Mouse (Mus musculus) 416B (cell line): ENCODE measurements at regions not wholly inside any gene's neighbourhood (a gene's known extent, or its start where the extent isn't known, plus 50 kb on each side); places are given as distances from the start of the nearest gene placed in this dataset.
"Not testable (repeated sequence)": the region's sequence is repeated elsewhere in the genome, so short reads cannot be mapped to it uniquely, and the experiment has no call there.

Experiments used
- DNase-seq: peaks from one replicate; pipeline ENCODE4 v3.0.0; 2011; ENCODE audit warnings: low read depth

DNA sequence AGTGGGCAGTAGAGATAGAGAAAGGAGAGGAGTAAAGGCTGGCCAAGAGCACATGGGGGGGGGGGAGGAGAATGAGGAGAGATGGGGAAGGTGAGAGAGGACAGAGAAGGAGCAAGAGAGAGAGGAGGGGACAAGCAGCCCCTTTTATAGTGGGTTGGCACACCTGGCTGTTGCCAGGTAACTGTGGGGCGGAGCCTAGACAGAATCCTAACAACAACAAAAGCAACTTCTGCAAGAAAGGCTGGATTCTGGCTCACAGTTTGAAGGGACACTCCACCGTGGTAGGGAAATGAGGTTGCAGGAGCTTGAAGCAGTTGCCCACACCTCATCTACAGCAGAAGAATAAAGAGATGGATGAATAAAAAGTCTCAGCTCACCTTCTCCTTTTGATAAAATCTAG, 115.1 kb upstream of the Rhobtb1 start:
- no peak for DNase-seq

DNA sequence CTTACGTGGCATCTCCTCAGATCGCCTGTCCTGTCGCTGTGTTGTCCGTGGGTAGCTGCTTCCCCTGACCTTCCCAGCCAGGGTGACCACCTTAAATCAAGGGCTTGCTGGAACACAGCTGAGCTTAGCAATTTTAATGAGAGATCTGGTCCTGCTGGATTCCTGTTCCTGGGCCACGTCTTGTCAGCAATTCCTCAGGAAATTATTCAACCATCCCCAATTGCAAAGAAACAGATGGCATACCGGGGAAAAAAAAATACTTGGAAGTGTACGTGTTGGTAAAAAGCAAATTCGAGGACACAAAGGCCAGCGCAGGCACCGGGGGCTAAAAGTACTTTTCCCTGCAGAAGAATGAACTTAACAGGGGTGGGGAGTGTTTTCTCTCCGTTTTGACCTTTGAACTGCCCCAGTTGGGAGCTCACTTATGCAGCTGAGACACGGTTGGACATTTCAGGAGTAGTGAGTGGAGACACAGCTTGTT, 107.0 kb upstream of the Rhobtb1 start:
- DNase-seq, result no peak

- DNase-seq, result no peak
Measured at GRCm38 (mm10) chr10:69045275-69045674, 106.0 kb upstream of the Rhobtb1 start.

- DNase-seq, result no peak
Measured at GRCm38 (mm10) chr10:69046008-69046555, 105.2 kb upstream of the Rhobtb1 start.

- DNase-seq, result no peak
Measured at GRCm38 (mm10) chr10:69078008-69078407, 73.2 kb upstream of the Rhobtb1 start.

DNA sequence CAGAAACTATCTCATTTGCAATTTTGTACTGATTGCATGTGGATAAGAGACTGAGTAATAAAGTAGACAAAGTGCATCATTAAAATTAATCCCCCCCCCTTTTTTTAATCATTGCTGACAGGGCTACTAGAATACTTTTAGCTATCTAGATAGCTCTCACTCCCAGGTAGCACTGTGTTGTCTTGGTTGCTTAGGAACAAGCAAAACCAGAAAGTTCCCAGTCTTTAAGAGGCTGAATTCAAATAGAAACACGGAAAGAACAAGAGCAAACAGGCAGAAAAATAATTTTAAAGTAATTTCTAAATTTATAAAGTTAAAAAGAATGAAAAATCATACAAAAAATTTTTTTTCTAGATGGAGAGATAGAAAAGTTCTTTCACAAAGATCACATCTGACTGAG, 65.0 kb upstream of the Rhobtb1 start:
- no peak for DNase-seq

DNA sequence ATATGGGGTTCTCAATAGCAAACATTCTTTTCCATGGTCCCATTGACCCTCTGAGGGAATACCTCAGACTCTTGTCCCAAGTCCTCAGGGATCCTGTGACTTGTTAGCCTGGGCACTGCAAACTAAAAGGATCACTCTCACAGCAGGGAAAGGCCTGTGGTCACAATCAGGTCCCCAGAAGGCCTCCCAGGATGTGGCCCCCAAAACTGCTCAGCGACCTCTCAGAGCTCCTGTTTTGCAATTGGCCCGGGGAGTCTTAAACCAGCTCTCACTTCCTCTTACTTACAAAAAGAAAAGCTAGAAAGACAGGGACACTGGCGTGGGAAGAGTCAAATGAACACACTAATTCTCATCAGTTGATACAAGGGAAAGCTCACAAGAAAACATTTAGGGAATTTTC, 59.4 kb upstream of the Rhobtb1 start:
- DNase-seq, result no peak

DNA sequence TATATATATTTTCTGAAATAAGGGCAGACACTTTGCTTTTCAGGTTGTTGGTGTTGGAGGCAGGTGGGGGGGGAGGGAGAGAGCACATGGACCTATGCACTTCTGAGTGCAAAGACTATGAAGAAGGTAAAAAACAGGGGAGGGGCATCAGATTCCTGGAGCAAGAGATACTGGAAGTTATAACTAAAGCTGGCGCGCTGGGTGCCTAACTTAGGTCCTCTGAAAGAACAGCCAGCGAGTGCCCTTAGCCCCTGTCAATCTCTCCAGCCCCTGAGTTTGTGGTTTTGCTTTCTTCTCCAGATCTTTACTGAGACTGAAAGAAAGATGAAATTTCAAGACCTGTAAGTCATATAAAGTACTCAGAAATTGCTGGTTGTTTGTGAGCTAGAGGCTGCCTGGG, 51.2 kb upstream of the Rhobtb1 start:
- DNase-seq, result no peak

DNA sequence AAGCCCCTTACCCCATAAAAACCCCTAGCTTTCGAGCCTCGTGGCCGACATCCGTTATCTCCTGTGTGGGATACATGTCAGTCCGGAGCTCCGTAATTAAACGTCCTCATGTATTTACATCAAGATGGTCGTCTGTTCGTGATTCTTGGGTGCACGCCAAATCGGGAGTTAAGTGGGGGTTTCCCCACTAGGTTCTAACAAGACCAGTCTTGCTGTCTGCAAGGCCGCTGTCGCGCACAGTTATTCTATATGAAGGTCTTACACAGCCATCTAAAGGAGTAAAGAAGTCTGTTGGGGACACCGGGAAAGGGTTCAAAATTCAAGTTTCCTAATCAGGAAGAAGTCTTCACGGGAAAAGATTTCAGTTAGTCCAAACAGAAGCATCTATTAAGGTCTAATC, 50.5 kb upstream of the Rhobtb1 start:
- not testable (repeated sequence) for DNase-seq
